Mouse (Mus musculus) urinary bladder, postnatal 14 days (tissue): Measurements from ENCODE around the gene Ahdc1.

Source experiments
- DNase-seq: peaks from one replicate; pipeline ENCODE4 v3.0.0; 2021; ENCODE audit warnings: low spot score

Ahdc1 gene

DNA sequence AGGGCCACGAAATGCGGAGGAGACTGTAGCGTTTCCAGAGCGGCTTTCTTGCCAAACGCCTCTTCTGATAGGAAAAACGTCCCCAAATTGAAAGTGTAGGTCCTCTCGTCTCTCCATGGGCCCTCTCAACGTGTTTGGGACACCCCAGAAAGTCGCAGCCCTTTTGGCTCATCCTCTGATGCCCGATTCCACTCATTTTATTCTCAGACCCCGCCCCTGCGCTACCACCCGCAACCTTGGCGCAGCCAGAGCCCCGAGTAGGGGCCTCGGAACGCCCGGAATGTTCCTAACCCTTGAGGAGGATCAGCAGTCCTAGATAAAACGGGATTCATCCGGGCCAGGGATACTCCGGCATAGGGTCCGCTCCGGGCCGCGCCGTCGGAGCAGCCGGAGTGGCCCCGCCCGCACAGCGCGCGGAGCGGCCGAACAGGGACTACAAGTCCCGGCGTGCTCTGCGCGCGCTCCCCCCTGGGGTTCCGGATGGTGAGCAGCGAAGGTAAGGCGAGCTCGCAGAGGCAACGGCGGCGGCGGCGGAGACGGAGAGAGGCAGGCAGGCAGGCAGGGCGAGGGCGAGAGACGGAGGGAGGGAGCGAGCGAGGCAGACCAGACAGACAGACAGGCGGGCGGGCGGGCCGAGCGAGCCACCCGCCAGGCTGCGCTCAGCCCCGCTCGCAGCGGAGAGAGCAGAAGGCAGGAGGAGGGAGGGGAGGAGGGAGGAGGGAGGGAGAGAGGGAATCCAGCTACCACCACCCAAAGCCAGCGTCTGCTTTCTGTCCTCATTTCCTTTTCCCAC is at the start of gene Ahdc1:
Gene Ahdc1, plus strand, starts transcription at position 233 of the 793 bp plus-strand sequence.
- DNase-seq = peak; percentile 94

GRCm38 (mm10) chr4:132961866-132962265 is 49.2 kb upstream of the Ahdc1 start:
- no peak for DNase-seq

DNA sequence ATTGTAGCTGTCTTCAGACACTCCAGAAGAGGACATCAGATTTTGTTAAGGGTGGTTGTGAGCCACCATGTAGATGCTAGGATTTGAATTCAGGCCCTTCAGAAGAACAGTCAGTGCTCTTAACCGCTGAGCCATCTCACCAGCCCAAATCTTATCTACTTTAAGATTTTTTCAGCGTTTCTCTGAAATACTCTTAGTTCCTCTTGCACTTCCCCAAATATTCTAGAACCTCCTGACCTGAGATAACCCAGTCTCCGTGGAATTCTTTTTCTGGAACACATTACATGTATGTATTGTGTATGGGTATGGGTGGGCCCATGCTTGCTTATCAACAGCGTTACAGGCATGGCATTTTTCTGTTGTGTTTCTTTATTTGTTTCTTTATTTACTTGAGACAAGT is 48.4 kb upstream of the Ahdc1 start:
- DNase-seq = no peak

DNA sequence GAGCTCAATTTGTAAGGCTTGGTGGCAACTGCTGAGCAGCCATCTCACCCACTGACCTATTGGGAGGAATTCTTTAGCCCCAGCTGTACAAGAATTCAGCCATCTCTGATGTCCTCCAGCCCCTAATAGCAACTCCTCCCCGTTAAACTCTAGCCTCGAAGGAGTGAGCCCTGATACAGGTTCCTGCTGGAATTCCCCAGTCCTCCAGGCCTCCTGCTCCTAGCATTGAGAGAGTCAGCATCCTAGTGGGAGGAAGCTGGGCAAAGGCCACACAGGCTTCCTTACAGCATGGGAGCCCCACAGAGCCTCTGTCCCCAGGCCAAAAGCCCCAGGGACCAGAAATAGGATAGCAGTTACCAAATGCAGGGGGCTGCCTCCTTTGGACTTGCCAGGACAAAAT is 47.6 kb upstream of the Ahdc1 start:
- DNase-seq = no peak

DNA sequence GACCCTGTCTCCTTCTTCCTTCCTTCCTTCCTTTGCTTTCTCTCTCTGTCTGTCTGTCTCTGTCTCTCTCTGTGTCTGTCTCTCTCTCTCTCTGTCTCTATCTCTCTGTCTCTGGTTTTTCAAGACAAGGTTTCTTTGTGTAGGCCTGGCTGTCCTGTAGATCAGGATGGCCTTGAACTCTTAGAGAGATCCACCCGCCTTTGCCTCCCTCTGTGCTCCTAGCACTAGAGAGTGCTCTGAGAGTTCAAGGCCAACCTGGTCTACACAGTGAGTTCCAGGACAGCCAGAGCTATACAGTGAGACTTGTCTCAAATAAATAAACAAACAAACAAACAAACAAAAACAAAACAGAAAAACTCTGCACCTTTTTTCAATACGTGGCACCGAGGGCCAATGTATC is 47.0 kb upstream of the Ahdc1 start:
- no peak for DNase-seq

DNA sequence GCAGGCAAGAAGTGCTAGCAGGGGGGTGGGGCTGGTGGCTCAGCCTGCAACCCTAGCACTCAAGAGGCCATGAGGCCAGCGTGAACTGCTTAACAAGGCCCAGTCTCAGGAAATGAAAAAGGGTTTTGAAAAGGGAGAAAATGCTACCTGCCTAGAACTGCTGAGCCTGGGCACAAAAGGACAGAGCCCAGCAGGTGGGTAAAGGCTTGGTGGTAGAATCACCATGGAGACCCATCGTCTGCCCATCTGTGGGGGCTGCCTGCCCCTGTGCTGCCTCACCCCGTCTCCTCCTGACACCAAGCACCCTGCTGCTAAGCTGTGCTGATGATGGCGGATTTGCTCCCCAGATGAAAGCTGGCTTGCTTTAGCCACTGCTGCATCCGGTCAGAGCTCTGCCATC is 46.6 kb upstream of the Ahdc1 start:
- DNase-seq = no peak

- no peak for DNase-seq
Observed at GRCm38 (mm10) chr4:132968105-132968938, 42.7 kb upstream of the Ahdc1 start.

- no peak for DNase-seq
Observed at GRCm38 (mm10) chr4:132971601-132972000, 39.5 kb upstream of the Ahdc1 start.

DNA sequence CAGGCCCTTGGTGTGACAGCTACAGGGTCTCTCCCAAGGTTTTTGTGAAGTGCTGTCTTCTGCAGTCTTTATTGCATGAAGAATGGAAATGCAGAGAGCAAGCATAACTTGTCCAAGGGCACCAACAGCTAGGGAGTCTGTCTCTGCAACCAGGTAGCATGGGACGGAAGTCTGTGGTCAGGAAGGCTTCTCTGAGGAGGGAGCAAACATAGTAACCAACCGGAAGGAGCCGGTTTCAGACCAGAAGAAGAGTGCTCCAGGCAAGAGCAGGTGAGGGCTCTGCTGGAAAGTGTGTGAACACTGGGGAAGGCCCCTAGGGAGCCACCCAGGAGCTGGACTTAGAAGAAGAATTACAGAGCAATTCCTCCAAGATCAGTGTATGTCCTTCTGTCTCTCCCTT is 39.0 kb upstream of the Ahdc1 start:
- no peak for DNase-seq

- no peak for DNase-seq
Observed at GRCm38 (mm10) chr4:132972556-132972955, 38.5 kb upstream of the Ahdc1 start.

DNA sequence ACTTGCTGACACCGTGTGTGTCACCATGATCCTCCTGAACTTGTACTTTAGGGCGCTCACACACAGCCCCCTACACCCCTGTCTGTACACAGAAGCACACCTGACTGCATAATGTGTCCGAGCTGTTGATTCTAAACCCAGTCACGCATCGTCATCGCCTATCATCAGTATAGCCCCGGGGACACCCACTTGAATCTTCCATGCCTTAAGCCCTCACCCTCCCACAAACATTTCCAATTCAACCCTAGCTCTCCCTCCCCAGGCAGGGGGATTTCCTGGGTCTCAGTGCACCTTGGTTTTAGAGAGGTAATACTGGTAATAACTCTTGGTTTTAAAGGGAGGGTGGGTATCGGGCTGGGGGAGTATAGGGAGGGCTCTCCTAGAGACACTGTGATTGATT is 37.9 kb upstream of the Ahdc1 start:
- DNase-seq = no peak

DNA sequence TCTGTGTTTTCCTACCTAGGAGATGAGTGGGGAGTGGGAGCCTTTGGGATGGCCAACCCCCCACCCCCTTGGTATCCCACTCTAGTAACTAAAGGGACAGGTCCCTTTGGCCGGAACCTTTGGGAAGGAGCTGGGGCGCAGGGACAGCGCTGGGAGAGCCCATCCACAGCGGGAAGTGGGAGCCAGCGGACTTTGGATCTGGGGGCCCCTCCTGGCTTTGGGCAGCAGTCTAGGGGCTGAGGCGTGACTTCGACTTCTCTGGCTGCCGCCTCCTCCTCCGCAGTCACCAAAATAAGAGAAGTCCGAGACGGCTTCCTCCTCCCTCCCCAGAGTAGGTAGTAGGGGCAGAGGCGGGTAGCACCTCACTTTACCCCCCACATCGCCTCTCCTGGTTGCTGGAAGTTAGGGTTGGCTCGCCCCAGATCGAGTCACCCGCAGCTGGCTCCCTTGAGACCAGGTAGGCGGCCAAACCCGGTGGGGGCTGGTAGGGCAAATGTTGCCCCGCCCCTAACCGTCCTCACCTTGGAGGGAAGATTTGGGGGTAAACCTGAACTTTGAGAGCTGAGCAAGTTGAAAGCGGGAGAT is 37.2 kb upstream of the Ahdc1 start, which contains the start of gene Fgr:
Gene Fgr, plus strand, starts transcription at position 282 of the 585 bp plus-strand sequence.
- DNase-seq = no peak

DNA sequence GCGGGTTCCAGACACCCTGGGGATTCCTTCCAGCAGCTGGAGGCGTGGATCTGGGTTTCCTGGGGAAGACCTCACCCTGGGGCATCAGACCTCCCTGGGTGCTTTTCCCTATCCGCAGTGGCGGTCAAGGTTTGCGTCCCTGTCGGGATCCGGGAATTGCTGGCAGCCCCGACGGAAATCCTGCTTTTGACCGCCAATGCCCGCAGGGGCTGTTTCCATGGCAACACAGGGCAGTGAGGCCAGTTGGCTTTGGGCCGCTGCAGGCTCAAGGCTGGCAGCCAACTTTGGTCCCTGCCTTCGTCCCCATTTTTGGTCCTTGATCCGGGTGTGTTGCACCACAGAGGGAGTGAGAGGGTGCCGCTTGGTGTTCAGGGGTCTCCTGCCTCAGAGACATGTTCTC is 36.2 kb upstream of the Ahdc1 start:
- peak; percentile 69 for DNase-seq

GRCm38 (mm10) chr4:132975791-132976190 is 35.3 kb upstream of the Ahdc1 start:
- no peak for DNase-seq

DNA sequence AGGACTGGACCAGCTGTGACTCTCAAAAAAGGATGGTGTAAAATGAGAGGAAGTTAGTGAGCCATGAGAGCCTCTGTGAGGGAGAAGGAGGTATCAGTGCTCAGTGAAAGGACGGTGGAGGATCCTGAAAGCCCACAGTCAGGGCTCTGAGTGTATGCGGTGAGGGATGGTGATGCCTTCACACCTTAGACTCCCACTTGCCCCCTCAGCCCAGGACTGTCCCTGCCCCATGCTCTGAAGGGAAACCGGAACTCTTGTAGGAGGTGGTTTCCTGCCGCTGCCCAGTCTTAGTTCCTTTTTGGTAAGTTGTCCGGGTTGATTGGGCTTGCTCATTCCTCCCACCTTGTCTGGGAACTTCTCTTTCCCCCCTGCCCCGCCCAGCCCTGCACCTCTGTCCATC is 34.3 kb upstream of the Ahdc1 start:
- no peak for DNase-seq

GRCm38 (mm10) chr4:132977597-132977996 is 33.5 kb upstream of the Ahdc1 start:
- DNase-seq = no peak

DNA sequence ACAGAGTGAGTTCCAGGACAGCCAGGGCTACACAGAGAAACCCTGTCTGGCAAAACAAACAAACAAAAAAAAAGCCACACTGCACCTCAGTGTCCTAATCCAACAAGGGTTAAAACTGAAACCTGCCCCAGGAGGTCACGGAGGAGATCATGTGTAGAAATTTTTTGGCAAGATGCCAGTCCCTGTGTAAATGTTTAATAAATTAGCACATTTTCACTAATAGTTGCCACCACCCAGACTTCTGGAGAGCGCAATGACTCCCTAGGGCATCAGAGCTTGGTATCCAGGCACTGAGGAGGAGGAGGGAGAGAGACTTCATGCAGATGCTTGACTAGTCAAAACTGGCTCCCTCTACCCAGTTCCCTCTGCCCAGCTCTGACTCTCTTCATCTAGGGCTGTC is 31.9 kb upstream of the Ahdc1 start:
- no peak for DNase-seq

GRCm38 (mm10) chr4:132981621-132982020 is 29.4 kb upstream of the Ahdc1 start:
- no peak for DNase-seq

DNA sequence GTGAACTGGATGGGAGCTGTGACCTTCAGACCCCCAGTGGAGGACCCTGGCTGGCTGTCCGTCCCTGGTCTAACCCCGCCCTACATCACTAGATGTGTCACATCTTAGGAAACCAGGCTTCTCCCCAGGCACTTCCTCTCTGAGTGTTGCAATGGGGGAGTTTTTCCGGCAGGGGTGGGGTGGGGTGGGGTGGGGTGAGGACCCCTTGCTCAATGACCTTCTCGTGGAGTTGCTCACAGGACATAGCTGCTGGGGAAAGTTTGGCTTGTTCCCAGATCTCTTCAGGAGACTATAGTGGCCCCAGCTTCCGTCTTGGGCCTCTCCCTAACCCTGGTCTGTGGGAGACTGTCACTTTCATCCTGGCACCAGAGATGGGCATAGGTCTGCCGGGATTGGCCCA is 28.1 kb upstream of the Ahdc1 start:
- DNase-seq = no peak

GRCm38 (mm10) chr4:132983664-132984512 is 27.2 kb upstream of the Ahdc1 start:
- DNase-seq = no peak

- no peak for DNase-seq
Observed at GRCm38 (mm10) chr4:132988581-132989355, 22.3 kb upstream of the Ahdc1 start.
